Mouse (Mus musculus): ENCODE data around the gene Rsrc1. TPM values are rescaled to one million over a fixed set of nuclear protein-coding genes. Genes with fewer than 3 reads are reported as not detected.
"Not testable (repeated sequence)": the region's sequence is repeated elsewhere in the genome, so short reads cannot be mapped to it uniquely, and the experiment has no call there.

Rsrc1 gene
- total RNA-seq, 2 experiments from 2014 or later, result 27.4 to 31.4 TPM

GRCm38 (mm10) chr3:66981706-66982105 is 516 bp downstream of the Rsrc1 start, which contains the start of gene Shox2:
TSS of gene Shox2 (minus strand) at chr3:66981771.
- no peak for DNase-seq (ENCODE audit: low spot score in 2 of 2)
- intact Hi-C loops (cut with DNase I), result loop anchor here (10.0 kb wide), 1 partner anchor 363 kb away; no protein-coding TSS in a partner anchor

GRCm38 (mm10) chr3:66982181-66982911 is 1.2 kb downstream of the Rsrc1 start:
- DNase-seq (ENCODE audit: low spot score in 2 of 2), result no peak
- intact Hi-C loops (cut with DNase I), result loop anchor here (10.0 kb wide), 1 partner anchor 362 kb away; no protein-coding TSS in a partner anchor

GRCm38 (mm10) chr3:66983481-66983880 is 2.3 kb downstream of the Rsrc1 start:
- no peak for DNase-seq (ENCODE audit: low spot score in 2 of 2)
- intact Hi-C loops (cut with DNase I), result loop anchor here (10.0 kb wide), 1 partner anchor 361 kb away; no protein-coding TSS in a partner anchor

GRCm38 (mm10) chr3:66985539-66986286 is 4.5 kb downstream of the Rsrc1 start:
- intact Hi-C loops (cut with DNase I), result loop anchor here (10.0 kb wide), 1 partner anchor 359 kb away; no protein-coding TSS in a partner anchor
- DNase-seq (ENCODE audit: low spot score in 2 of 2), result peak; percentile 66 to 73

GRCm38 (mm10) chr3:66986287-66986560 is 5.0 kb downstream of the Rsrc1 start:
- intact Hi-C loops (cut with DNase I), result loop anchor here (10.0 kb wide), 1 partner anchor 359 kb away; no protein-coding TSS in a partner anchor
- no peak for DNase-seq (ENCODE audit: low spot score in 2 of 2)

- DNase-seq (ENCODE audit: low spot score in 2 of 2), result no peak
- intact Hi-C loops (cut with DNase I), result no loop called here
Observed at GRCm38 (mm10) chr3:66996820-66997219, 15.6 kb downstream of the Rsrc1 start.

GRCm38 (mm10) chr3:67036387-67037062 is 55.3 kb downstream of the Rsrc1 start:
- intact Hi-C loops (cut with DNase I), result no loop called here
- DNase-seq (ENCODE audit: low spot score in 2 of 2), result no peak

- no peak for DNase-seq (ENCODE audit: low spot score in 2 of 2)
Observed at GRCm38 (mm10) chr3:67059755-67060154, 78.6 kb downstream of the Rsrc1 start.

GRCm38 (mm10) chr3:67070575-67071488 is 89.6 kb downstream of the Rsrc1 start:
- no peak for DNase-seq (ENCODE audit: low spot score in 2 of 2)
- intact Hi-C loops (cut with DNase I), result no loop called here

More at GRCm38 (mm10) chr3:67059755-67060154, 78.6 kb downstream of the Rsrc1 start:
- intact Hi-C loops (cut with DNase I), result no loop called here

GRCm38 (mm10) chr3:67073653-67074052 is 92.5 kb downstream of the Rsrc1 start:
- intact Hi-C loops (cut with DNase I); DNase-seq (ENCODE audit: low spot score in 2 of 2): not testable (repeated sequence)

- intact Hi-C loops (cut with DNase I), result no loop called here
- no peak for DNase-seq (ENCODE audit: low spot score in 2 of 2)
Observed at GRCm38 (mm10) chr3:67075484-67075883, 94.3 kb downstream of the Rsrc1 start.

- intact Hi-C loops (cut with DNase I), result no loop called here
- no peak for DNase-seq (ENCODE audit: low spot score in 2 of 2)
Observed at GRCm38 (mm10) chr3:67084742-67085141, 103.6 kb downstream of the Rsrc1 start.

- no peak for DNase-seq (ENCODE audit: low spot score in 2 of 2)
- intact Hi-C loops (cut with DNase I), result no loop called here
Observed at GRCm38 (mm10) chr3:67108428-67108827, 127.2 kb downstream of the Rsrc1 start.

- intact Hi-C loops (cut with DNase I), result no loop called here
- no peak for DNase-seq (ENCODE audit: low spot score in 2 of 2)
Observed at GRCm38 (mm10) chr3:67116317-67116716, 135.1 kb downstream of the Rsrc1 start.

- intact Hi-C loops (cut with DNase I), result no loop called here
- no peak for DNase-seq (ENCODE audit: low spot score in 2 of 2)
Observed at GRCm38 (mm10) chr3:67132521-67132920, 151.3 kb downstream of the Rsrc1 start.

GRCm38 (mm10) chr3:67135749-67136375 is 154.7 kb downstream of the Rsrc1 start:
- intact Hi-C loops (cut with DNase I), result no loop called here
- no peak for DNase-seq (ENCODE audit: low spot score in 2 of 2)

GRCm38 (mm10) chr3:67144952-67145351 is 163.8 kb downstream of the Rsrc1 start:
- intact Hi-C loops (cut with DNase I), result no loop called here
- no peak for DNase-seq (ENCODE audit: low spot score in 2 of 2)

- intact Hi-C loops (cut with DNase I), result no loop called here
- DNase-seq (ENCODE audit: low spot score in 2 of 2), result no peak
Observed at GRCm38 (mm10) chr3:67146280-67146679, 165.1 kb downstream of the Rsrc1 start.

- DNase-seq (ENCODE audit: low spot score in 2 of 2), result no peak
- intact Hi-C loops (cut with DNase I), result no loop called here
Observed at GRCm38 (mm10) chr3:67147246-67147645, 166.1 kb downstream of the Rsrc1 start.
